Mouse (Mus musculus): ENCODE measurements around the gene Chpf2. TPM values are rescaled to one million over a fixed set of nuclear protein-coding genes. Genes with fewer than 3 reads are reported as not detected.
"Not testable (repeated sequence)": the region's sequence is repeated elsewhere in the genome, so short reads cannot be mapped to it uniquely, and the experiment has no call there.

The Chpf2 gene
- 10 to 100 TPM; 65.9 to 76.4 TPM for total RNA-seq (2021)
- long read RNA-seq, experiment 1, full-length matches to known transcripts: 16 of 38 reads
- long read RNA-seq, experiment 1, partial matches to known transcripts: 5 of 38 reads
- long read RNA-seq, experiment 1, other reads (novel, unspliced or antisense): 17 of 38 reads
- long read RNA-seq, experiment 2, full-length matches to known transcripts: 14 of 30 reads
- long read RNA-seq, experiment 2, partial matches to known transcripts: 5 of 30 reads
- long read RNA-seq, experiment 2, other reads (novel, unspliced or antisense): 11 of 30 reads

GRCm38 (mm10) chr5:24586547-24587199, at the start of gene Chpf2:
Gene Chpf2 (plus strand): TSS chr5:24586741.
- peak; percentile 79 to 85 for DNase-seq (ENCODE audit: low spot score in 2 of 2)

DNA sequence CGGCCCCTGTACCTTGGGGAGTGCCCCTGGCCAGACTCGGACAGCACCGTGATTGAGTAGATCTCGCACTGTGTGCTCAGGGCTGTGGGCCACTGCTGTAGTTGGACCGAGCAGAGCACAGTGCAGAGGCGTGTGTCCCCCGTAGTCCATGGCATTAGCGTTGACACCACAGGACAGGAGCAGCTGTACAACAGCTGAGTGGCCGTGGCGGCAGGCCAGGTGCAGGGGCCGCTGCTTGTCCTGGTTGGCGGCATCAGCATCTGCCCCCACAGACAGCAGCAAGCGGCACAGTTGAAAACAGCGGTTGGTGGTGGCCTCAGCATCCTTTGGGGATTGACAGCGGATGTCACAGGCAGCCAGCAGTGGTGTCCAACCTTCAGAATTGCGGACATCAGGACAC, 48.9 kb upstream of the Chpf2 start:
- no peak for DNase-seq (ENCODE audit: low spot score in 2 of 2)

DNA sequence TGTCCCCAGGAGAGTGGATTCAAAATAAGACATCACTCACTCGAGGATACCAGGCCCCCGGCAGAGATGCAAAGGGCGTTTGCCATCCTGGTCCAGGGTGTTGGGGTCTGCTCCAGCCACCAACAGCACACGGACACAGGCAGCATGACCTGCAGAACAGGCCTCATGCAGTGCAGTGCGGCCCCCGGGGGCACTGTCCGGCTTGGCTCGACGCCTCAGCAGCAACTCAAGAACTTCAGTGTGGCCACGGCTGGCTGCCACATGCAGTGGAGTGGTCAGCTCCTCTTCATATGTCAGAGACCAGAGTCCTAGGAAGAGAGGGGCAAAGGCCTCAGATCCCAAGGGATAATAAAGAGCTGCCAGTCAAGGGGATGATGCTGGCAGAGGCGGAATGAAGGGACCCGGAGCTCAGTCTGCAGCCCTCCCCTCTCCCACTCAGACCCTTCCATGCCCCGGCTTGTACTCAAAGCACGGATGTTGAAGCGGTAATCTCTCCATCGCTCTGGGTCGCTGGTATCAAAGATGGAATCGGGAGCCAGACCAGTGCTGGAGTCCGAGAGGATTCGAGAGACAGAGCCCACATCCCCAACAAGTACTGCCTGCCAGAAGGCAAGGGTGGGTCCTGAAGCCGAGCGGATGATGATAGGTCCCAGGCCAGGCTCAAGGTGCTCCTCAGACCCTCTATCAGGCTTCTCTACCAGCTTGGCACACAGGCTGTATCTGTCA, 46.8 kb upstream of the Chpf2 start:
- no peak for DNase-seq (ENCODE audit: low spot score in 2 of 2)

- peak; percentile 31 to 42 for DNase-seq (ENCODE audit: low spot score in 2 of 2)
These were observed 46.0 kb upstream of the Chpf2 start, which contains the start of gene Asb10 for GRCm38 (mm10) chr5:24540387-24541143. Gene Asb10 (minus strand): TSS chr5:24540978.

DNA sequence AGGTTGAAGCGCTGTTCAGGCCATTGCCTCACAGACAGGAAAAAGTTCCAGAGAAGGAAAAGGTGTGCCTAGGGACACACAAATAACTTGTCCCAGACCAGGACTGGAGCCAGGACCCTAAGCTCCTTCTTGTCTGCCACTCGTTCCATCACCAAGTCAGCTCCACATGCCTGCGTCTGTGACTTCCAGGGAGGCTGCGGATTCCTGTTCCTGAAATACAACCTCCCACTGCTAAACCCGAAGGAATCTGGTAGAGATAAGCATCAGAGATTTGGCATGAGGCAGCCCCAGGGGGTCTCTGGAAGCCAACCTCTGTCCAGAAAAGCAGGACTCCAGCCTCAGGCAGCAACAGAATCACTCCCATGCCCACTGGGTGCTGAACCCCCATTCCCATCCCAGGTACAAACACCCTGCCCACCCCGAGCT, 45.4 kb upstream of the Chpf2 start:
- DNase-seq (ENCODE audit: low spot score in 2 of 2): no peak

- DNase-seq (ENCODE audit: low spot score in 2 of 2): no peak
These were observed 43.9 kb upstream of the Chpf2 start for GRCm38 (mm10) chr5:24542643-24543042.

- DNase-seq (ENCODE audit: low spot score in 2 of 2): peak; percentile 48 to 71
These were observed 35.8 kb upstream of the Chpf2 start for GRCm38 (mm10) chr5:24550598-24551316.

- DNase-seq (ENCODE audit: low spot score in 2 of 2): no peak
These were observed 35.2 kb upstream of the Chpf2 start for GRCm38 (mm10) chr5:24551317-24551688.

DNA sequence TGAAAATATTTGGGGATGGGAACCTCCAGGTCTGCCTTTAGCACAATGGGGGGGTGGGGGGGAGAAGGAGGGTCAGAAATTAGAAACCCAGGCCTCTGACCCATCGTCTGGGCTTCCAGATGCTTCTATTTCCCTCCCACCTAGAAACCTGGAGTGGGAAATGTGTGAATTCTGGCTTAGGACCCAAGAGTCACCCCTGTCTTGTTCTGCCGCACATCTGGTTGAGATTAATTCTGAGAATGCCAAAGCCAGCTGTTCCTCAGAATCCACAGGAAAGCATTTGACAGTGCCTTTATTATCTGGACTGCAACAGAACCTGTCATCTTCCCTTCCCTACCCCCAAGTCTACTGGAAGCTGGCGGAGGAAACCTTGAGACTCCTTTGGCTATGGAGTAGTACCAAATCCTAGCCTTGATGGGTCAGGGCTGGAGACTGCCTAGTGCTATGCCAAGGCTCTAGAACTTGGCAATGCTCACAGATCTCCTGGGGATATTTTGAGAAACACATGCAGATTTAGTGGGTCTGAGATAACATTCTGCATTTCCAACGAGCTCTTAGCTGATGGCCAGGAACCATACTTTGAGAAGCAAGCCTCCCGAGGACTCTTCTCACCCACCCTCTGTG, 32.8 kb upstream of the Chpf2 start:
- DNase-seq (ENCODE audit: low spot score in 2 of 2): no peak

DNA sequence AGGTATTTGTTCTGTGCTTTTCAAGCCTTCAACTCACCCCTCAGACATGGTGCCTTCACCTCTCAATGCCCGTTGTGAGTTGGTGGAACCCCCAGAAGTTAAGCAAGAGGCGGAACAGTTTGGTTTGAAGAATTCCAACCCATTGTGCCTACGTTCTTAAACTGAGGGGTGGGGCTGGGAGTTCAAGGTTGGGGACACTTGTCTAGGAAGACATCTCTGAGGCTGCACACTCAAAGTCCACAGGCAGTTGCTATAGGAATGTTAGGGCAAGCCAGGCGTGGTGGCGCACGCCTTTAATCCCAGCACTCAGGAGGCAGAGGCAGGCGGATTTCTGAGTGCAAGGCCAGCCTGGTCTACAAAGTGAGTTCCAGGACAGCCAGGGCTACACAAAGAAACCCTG, 31.2 kb upstream of the Chpf2 start:
- DNase-seq (ENCODE audit: low spot score in 2 of 2): not testable (repeated sequence)

- DNase-seq (ENCODE audit: low spot score in 2 of 2): no peak
These were observed 29.8 kb upstream of the Chpf2 start, which contains the start of gene 4931409K22Rik for GRCm38 (mm10) chr5:24556709-24557108. Gene 4931409K22Rik (minus strand): TSS chr5:24556809.

GRCm38 (mm10) chr5:24575948-24576347, 10.6 kb upstream of the Chpf2 start:
- DNase-seq (ENCODE audit: low spot score in 2 of 2): no peak

DNA sequence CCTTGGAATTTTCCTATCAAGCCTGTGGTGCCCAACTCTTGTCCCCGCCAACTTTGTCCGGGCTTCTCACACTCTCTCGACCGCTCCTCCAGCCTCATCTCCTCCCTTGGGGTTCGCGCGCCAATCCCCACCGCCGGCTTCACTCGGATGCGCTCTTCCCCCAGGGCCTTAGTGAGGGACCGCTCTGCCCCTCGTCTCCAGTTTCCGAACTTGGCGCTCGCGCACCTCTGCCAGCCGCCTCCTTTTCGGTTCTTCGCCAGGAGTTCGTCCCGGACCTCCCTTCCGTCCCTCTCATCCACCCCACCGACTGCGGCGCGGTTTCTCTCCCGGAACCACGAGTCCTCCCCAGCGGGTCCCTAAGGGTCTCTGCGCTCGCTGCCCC, 9.7 kb upstream of the Chpf2 start:
- no peak for DNase-seq (ENCODE audit: low spot score in 2 of 2)

DNA sequence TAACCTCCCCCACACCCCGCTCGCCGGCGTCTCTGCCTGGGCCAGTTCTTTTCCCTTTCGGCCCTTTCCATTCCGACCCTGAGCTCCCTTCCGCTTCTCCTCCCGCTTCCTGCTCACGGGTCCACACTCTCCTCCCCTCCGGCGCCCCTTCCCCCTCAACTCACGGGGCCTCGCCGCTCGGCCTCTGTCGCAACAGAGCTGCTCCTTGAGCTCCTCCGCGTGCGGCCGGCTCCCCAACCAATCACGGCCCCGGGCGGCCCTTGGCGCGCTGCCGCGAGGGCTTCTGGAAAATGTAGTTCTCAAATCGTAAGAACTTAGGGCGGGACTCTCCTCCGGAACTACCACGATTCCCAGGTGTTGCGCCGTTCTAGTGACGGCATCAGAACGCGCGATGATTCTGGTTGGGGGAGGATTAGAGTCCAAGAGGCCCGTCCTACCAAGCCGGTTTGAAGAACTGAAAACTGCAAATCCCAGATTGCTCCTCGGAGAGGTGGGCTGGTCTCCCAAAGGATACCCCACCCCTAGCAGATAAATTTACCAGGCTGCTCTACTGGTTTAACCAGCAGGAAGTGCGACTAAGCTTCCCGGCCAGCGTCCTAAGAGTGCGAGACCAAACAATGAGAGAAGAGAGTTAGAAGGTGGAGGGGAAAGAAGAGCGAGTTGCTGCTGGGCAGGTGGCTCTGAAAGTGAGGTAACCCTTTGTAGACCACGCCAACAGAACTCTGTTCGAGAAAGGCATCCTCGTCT, 9.2 kb upstream of the Chpf2 start, which contains the start of gene Abcf2:
Gene Abcf2, minus strand, starts transcription at position 285 of the 747 bp plus-strand sequence.
- DNase-seq (ENCODE audit: low spot score in 2 of 2): peak; percentile 100

- DNase-seq (ENCODE audit: low spot score in 2 of 2): no peak
These were observed 8.2 kb upstream of the Chpf2 start for GRCm38 (mm10) chr5:24578109-24578963.

DNA sequence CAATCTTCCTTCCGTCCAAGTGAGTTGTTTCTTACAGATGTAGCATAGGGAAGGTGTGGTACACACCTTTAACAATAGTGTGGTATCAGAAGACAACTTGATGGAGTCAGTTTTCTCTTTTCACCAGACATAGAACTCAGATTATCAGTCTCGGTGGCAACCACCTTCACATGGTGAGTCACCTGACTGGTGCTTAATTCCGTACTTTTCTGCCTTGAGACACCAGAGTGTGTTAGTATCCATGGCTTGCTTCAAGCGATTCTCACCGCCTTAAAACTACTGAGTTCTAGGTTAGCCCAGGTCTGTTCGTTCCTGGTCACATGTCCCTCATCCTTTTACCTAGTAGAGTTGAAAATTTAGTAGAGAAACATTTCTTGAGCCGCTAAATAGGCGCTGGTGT, 435 bp upstream of the Chpf2 start:
- no peak for DNase-seq (ENCODE audit: low spot score in 2 of 2)

GRCm38 (mm10) chr5:24587200-24587577, 648 bp downstream of the Chpf2 start:
- peak in 1 of 2 experiments; percentile 63 for DNase-seq (ENCODE audit: low spot score in 2 of 2)
